Mouse (Mus musculus): ENCODE results near the gene Itpripl1.
A peak's percentile ranks its signal among the peaks of the same experiment; 100 is the strongest.
"Not testable (repeated sequence)": the region's sequence is repeated elsewhere in the genome, so short reads cannot be mapped to it uniquely, and the experiment has no call there.

Gene Itpripl1

DNA sequence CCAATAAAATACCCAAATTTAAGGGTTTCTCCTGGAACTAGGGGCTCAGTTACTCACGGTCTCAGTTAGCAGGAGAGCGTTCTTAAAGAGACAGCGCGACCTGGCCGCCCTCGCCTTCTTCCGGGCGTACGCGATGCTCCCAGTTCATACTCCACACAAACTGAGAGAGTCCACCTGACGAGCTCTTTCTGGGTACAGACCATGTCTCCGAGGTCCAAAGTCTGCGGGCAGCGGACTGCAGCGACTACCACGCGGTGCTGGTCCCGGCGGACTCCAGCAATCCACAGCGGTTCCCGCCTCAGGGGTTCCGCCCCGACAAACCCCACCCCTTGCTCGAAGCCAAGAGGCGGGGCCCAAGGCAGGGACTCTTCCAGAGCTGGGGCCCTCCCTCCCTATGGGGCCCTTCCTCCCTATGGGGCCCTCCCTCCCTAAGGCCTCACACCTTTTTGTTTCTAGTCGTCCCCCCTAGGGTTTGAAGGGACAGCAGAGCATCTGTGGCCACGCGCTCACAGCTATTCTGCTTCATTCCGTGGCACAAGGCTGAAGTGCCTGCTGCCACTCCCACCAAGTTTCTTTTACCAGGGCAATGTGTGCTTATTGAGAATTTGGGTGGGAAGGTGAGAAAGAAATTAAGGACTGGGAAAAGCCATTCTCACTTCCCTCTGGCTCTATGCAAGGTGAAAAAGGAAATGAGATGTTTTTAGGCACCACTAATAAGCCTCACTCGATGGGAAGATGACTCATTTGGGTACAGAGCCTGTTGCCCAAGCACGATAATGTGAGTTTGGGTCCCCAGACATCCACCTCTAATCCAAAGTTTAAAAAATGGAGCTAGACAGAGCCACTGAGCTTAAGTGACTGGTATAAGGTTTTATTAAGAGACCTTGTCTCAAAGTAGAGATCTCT lies at the start of gene Itpripl1:
Gene Itpripl1 (minus strand): TSS at position 285 of the 906 bp plus-strand sequence.
- DNase-seq = peak; percentile 69 to 72

DNA sequence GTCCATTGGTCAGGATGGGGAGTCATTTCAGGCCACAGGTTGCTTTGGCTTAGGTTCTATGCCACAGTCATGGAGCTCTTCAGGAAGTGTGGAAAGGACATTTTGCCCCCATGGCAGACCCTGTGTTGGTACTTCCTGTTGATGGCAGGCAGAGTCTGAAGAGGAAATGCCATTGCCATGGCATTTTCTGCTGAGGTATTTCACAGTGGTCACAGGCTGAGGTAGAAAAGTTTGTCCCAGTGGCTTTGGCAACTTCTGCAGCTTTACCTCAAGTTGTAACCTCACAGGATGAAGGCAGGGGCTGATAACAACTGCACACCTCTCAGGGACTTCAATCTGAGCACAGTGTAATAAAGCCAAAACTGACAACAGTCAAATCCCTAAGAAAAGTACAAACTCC lies 46.3 kb upstream of the Itpripl1 start:
- DNase-seq = no peak

DNA sequence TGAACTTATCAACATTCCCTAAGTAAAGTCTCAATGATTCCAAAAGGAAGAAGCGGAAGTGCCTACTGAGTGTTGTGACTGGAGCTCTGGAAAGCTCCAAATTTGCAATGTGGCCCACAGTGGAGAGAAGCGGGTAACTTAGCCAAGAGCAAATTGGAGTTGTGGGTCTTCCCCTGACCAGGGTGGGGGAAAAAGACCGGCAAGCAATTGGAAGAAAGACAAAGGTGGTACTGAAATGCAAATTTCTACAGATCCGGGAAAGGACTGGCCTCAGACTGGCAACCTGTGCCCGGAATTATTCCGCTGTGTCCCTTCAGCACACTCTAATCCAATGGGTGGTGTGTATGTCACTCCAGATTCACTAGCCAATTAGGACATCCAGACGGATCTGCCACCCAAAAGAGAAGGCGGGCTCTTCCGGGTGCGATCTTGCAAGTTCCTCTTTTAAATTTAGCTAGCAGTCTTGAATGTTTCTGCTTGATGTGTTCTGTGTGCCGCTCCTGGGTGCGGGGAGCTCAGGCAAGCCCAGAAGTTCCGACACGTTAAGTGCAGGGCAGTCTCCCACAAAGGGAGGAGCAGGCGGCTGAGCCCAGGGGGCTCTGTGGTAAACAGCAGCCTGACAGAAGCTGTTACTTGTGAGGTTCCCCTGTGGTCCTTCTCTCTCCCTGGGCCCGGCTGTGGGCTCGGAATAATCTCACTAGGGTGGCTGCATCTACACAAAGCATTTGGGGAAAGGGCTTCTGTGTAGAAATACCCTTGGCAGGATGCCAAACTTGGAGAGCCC lies 39.5 kb upstream of the Itpripl1 start:
- peak; percentile 80 to 82 for DNase-seq

DNA sequence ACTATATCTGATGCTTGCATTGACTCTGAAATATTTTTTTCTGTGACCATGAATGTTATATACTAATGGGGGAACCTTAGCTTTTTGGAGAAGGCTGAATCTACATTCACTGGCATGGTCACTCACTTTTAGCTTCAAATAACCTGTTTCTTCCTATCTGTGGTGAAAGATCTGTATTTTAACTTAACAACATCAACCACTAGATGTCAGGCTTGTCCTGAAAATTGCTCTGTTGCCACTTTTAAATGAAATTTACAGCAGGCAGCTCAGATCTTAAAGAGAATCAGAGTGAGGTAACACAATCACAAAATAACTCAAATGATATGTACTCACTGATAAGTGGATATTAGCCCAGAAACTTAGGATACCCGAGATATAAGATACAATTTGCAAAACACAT lies 23.0 kb upstream of the Itpripl1 start:
- peak; percentile 49 to 64 for DNase-seq

DNA sequence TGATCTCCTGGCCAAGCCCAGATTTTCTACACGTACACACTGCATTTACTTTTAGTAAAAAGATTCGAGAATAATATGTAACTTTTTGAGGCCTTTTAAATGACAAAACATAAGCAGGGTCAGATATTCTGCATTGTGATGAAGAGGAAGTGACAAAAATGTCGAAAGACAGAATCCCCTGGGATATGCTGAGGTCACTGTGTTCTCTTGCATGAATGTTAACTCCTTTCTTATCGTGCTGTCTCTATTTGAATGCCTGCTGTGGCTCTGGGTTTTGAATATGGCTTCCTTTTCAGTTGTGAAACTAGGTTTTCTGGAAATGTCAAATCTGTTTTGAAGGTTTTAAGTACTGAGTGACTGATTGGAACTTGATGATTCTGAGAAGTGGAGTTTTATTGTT lies 22.4 kb upstream of the Itpripl1 start:
- DNase-seq = no peak

DNA sequence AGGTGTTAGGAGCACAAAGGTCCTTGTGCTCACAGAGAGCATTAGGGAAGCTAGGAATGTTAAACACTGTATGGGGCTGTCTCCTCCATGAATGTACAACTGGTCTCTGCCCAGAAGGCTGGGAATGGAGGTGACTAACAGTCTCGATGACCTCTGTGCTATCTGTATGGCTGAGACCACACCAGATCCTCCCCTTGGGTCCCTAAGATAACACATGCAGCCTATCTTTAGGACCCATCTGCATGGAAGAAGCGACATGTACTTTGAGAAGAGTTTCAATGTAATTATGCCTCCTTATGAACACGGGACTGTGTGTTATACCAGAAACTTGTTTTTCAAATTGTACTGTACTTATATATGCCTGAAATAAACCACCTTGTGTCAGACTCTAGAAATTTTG lies 2.5 kb upstream of the Itpripl1 start:
- DNase-seq = no peak

DNA sequence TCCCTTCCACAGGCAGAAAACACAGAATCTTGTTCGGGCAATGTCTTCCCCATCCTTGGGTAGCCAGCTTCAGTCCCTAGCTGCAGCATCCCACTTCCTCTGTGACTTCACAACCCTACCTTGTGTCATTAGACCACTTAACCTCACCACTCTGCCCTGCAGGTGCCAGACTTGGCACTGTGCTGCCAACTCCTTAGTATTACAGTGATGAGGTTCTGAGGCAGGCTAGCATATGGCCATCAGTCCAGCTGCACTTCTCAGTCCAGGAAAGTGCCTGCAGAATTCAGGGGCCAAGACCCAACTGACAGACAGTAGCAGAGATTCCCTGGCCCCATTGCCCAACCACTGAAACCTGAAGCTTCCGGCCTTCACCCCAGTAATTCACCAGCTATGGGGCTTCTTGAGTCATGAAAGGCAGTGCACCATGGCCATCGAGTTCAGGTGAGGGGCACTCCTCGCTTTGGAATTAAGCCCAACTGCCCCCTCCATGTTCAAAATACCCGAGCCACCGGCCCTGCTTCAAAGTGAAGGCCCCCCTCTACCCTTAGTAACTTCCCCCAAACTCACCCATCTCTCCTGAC lies 575 bp downstream of the Itpripl1 start:
- DNase-seq = no peak

DNA sequence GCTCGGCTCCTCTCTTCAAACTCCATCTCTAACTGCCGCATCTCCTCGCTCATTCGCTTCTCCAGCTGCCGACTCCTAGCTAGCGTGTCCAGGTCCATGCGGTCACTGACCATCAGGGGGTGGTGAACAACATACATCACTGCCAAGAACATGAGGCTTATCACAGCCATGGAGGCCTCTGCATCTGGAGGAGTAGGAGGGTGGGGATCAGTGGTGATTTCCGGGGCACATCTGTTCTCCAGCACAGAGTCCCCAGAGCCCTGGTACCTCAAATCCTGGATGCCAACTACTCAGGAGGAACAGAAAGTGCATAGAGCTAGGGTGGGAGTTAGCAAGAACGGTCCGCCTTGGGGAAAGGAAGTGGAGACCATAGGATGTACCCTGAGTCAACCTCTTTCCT lies 1.2 kb downstream of the Itpripl1 start:
- no peak for DNase-seq

DNA sequence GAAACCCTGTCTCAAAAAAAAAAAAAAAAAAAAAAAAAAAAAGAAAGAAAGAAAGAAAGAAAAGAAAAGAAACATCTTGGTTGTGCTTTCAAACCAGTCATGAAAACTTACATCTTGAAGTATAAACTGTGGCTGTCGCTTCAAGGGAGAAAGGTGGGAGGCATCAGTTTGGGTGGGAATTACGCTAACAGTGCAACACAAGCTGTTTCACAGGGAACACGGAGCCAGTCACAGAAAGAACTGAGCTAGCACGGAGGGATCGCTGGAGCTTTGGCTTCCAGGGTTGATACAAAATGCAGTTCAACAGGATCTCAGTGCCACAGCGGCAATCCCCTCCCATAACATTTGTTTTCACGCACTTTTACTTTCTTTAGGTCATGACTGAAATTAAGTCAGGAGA lies 3.2 kb downstream of the Itpripl1 start:
- DNase-seq = no peak

DNA sequence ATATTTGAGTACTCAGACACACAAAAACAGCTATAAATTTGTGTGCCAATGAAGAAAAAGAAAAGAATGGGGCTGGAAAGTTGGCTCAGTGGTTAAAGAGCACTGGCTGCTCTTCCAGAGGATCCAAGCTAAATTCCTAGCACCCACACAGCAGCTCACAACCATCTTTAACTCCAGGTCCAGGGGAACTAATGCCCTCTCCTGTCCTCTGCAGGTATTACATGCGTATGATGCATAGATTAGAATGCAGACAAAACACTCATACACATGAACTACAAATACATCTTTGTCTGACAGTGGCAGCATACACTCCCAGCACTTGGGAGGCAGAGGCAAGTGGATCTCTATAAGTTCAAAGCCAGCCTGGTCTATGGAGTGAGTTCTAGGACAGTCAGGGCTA lies 3.6 kb downstream of the Itpripl1 start:
- DNase-seq = no peak

DNA sequence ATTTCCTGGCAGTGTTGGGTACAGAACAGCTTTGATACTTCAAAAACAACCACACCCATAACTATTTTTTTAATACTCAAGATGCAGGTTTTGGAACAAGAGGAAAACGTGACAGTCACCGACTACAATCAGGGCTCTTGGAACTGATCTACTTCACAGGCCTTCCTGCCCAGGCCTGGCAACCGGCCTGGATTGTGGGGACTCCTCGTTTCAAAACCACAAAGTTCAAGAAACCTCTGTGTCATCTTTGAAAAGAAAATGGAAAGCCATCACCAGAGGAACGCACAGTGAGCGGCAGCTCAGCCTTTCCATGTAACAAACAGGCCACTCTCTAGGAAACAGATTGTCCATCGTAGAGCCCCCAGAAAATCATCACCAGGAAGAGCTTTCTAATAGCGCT lies 4.1 kb downstream of the Itpripl1 start:
- DNase-seq = no peak

DNA sequence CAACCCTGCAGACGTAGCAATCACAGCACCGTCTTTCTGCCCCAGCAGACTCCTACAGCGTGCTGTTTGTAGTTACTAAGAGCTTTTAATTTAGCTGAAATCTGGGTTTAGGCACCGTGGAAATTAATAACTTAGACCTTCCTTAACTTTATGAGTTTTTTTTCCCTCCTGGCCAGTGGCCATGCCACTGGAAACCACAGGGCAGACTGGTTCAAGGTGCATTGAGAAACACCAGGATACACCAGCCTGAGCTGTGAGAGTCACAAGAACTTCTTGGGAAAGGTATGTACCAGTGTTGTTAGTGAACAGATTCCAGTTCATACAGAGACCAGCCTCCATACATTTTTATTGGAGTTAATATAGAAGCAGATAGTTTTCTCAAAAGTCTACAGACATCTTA lies 4.8 kb downstream of the Itpripl1 start:
- DNase-seq = no peak

DNA sequence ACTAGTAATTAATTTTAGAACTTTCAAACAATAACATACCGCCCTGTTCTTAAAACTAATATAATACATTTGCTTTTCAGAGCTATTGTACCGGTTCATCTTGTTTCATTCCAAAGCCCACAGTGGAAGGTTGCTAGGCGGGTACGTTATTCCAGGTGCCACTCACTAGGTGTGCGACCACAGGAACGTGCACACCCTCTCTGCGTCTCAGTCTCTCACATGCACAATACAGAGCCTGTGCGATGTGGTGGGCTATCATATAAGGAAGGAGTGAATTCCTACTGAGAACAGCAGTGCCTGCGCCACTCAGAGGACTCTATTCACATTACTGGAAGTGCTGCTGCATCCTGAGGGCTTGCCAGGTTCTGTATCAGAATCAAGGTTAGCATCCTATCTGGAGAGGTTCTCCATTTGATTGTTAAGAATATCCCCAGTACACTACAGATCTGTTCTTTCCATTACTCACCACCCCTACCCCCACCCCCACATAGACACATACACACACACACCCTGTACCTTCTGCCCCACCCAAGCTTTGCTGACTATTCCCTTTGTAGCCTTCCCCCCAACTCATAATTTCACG lies 5.3 kb downstream of the Itpripl1 start:
- DNase-seq = no peak

DNA sequence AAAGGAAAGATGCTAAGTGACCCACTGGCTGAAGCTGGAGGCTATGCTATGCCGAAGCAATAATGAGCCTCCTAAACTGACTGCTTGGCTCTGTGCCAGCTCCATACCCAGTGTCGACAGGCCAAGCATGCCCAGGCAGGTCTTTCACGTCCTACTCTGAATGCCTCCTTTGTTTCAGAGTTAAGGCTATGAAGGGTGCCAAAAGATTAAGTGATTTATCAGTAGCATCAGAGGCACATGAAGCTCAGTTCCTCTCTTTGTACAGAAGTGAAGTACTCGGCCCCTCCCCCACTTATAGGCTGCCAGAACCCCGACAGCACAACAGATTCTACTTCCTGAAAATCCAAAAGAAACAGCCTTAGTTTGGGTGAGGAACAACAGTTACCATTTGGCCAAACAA lies 6.3 kb downstream of the Itpripl1 start:
- peak; percentile 16 to 36 for DNase-seq

DNA sequence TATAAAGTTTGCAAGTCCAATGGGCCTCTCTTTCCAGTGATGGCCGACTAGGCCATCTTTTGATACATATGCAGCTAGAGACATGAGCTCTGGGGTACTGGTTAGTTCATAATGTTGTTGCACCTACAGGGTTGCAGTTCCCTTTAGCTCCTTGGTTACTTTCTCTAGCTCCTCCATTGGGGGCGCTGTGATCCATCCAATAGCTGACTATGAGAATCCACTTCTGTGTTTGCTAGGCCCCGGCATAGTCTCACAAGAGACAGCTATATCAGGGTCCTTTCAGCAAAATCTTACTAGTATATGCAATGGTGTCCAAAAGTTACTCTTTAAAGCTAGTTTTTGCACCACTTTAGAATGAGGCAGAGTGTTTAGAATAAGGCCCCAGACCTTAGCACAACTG lies 8.0 kb downstream of the Itpripl1 start:
- peak; percentile 37 to 40 for DNase-seq

DNA sequence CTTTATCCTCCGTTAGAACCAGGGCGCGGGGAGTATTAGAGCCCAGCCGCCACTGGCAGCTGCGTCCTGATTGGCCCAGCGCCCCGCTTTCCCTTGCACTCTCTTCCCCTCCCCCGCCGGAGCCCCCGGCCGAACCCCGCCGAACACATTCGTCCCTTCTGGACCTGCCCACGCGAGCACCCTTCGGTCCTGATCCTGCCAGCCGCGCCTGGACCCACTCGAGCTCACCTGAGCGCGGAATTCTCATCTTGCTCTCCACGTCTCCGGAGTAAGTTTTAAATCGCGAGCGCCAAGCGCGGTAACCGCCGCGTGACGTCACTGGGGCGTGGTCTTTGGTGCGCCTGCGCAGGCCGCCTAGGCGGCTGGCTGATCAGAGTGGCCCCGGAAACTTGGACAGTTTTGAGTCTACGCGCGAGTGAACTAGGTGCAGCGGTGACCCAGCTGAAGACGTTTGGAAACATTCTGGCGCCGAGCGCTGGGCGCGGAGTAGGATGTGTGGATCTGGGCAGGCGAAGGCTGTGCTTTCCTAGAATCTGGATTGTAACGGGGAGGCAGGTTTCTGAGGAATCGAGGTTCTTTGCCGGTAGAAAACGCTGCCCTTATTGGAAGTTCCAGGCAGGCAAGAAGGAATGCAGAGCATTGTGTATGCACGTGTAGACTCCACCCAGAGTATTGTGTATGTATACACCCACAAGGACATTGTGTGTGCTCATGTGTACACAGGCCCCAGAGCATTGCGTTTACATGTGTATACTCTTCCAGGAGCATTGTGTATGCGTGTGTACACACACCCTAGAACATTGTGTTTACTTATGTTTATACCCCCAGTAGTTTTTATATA lies 9.4 kb downstream of the Itpripl1 start, which contains the start of gene Ncaph:
Gene Ncaph (minus strand): TSS at position 334 of the 841 bp plus-strand sequence.
- DNase-seq = peak; percentile 98 to 99

DNA sequence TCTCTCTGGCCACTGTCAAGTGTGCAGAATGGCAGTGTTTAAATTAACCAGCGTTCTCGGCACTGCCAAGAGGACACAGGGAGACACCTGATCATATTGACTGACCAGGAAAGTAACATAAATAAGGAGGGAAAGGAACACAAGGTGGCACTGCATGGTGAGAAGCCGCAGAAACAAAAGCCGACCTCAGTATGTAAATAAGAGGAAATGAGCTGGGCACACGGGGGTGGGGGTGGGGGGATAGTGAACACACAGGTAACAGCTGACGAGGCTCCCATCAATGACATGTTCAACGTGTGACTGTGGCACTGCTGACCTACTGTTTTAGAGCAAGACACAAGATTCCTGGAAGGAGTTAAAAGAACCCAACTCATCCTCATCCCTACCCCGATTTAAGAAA lies 11.9 kb downstream of the Itpripl1 start:
- peak; percentile 20 to 22 for DNase-seq

DNA sequence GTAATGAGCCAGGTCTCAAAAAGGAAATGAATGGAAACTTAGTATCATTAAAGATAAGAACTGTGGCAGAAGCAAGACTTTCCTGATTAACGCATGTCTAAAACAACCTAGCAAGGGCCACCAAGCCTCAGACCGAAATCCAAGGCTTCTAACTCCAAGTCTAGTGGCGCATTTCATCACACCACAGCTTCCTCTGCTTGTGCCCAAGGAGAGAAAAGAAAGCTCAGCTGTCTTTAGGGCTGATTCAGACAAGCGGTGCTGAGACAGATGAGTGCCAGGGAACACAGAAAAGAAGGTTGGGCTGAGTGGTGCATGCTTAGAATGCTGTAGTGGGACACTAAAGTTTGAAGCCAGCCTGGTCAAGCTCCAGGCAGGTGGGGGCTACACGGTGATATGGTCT lies 14.3 kb downstream of the Itpripl1 start:
- no peak for DNase-seq

DNA sequence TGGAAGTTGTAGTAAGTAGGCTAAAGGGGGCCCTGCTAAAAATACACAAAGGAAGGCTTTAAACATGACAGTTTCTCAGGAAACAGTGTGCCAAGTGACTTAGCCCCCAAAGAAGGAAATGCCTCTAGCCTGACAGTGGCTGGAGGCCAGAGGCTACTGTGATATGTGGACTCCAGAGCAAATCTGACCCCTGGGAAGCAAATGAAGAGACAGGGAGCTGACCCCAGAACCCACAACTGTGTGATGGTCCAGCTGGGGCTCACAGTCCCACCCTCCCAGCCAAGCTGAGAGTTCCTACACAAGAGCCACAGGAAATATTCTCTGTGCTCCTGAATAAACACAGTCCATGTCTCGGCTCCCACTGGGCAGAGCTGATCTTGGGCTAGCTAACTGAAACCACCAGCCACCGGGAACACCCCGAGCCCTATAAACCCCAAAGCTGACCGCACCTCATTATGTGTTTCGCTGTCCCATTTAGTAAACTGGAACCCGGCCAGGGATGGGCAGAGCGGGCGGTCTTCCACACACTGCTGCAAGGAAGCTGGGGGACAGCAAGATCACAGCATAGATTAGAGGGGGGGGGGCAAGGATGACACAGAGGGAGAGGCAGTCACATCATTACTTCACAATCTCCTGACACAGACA lies 21.5 kb downstream of the Itpripl1 start:
- no peak for DNase-seq

DNA sequence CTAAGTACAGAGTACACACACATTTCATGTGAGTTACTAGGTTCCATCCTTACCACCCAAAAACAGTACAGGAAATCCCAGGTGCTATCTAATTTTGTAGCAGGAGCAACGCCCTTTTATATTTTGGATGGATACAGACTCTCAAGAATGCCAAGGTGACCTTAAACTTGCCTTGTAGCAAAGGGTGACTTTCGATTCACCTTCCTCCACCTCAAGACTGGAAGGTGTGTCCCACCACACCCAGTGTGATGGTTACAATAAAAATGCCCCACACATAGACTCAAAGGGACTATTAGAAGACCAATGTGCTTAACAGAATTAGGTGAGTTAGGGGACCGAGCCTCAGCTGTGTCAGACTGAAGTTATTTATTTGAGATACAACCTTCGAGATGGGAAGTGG lies 34.3 kb downstream of the Itpripl1 start:
- no peak for DNase-seq

DNA sequence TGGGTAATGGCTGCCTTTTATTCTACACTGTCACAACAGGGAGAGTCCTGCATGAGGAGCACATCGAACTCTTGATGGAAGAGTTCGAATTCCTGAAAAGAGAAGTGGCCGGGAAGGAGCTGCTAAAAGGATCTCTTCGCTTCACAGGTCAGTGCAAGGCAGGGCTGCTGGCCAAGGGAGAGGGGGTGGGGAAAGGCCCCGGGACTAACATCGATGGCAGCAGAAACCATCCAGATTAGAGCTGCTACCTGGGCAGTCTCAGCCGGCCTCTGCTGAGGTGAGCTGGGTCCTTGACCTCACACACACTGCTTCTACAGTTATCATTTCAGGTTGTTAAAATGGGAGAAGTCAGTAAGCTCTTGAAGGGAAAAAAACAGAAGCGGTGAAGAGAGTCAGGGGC lies 51.2 kb downstream of the Itpripl1 start:
- no peak for DNase-seq

DNA sequence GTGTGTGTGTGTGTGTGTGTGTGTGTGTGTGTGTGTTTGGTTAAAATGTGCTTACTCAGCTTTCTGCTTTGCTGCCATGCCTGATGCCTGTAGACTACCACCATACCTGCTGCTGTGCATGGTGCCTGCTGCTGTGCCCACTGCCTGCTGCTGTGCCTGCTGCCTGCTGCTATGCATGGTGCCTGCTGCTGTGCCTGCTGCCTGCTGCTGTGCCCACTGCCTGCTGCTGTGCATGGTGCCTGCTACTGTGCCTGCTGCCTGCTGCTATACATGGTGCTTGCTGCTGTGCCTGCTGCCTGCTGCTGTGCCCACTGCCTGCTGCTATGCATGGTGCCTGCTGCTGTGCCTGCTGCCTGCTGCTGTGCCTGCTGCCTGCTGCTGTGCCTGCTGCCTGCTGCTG lies 53.1 kb downstream of the Itpripl1 start:
- DNase-seq = not testable (repeated sequence)

Measured in B cell, adult 2 months (primary cell).